Mouse (Mus musculus): Measurements from ENCODE around the gene Ucp3. TPM values are rescaled to one million over a fixed set of nuclear protein-coding genes. Genes with fewer than 3 reads are reported as not detected.
"Not testable (repeated sequence)": the region's sequence is repeated elsewhere in the genome, so short reads cannot be mapped to it uniquely, and the experiment has no call there.

Ucp3 gene
- total RNA-seq, 2 experiments from 2014 or later: 34.9 to 45.2 TPM

- DNase-seq: no peak
These were observed 1.4 kb upstream of the Ucp3 start for GRCm38 (mm10) chr7:100471407-100471797.

DNA sequence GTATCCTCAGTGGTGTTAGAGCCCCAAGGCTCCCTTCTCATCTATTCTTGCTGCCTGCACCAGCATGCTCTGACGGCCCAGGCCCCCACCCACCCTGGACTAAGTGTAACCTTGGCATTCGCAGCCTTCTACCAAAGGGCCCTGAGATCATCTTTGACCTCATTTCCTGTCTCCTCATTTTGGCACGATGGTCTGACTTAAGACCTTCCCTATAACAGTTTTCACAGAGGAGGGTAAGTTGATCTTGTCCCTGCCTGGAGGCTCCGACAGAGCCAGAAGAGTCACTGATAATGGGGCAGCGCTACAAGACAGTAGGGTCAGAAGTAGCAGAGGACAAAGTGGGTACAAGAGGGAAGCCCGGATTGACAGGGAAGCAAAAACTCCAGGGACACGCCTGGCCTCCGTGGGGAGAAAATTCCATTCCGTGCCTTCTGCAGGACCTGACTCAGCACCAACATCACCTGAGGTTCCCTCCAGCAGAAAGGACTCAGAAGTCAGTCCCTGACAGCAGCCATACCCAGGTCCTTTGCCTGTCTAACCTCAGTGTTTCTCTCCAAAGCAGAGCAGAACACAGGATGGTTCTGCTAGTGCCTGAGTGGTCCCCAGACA, 1.2 kb downstream of the Ucp3 start:
- peak; percentile 49 for DNase-seq

GRCm38 (mm10) chr7:100474680-100475079, 1.9 kb downstream of the Ucp3 start:
- DNase-seq: peak; percentile 81

DNA sequence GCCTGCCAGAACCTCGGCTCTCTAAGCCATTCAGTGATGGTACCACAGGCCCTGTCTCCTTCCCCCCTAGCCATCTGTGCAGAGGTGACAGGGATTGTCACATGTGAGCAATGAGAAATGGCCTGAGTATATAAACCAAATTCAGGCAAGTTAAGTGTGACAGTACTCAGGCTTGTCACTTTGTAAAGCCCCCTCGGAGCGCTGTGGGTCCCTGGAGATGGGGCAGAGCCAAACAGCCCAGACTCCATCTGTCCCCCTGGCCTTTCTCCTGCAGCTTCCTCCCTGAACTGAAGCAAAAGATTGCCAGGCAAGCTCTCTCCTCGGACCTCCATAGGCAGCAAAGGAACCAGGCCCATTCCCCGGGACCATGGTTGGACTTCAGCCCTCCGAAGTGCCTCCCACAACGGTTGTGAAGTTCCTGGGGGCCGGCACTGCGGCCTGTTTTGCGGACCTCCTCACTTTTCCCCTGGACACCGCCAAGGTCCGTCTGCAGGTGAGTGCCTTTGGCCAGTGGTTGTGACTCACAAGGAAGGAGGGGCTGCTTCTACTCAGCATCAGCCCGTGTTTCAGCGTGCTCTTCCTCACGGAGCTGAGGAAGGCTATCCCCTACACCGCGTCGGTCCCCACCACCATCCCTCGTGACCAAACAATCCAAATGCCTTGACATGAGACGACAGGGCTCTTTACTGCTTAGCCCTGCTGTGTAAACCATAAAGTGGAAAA, 6.5 kb downstream of the Ucp3 start:
- no peak for DNase-seq

- DNase-seq: no peak
These were observed 7.0 kb downstream of the Ucp3 start for GRCm38 (mm10) chr7:100479823-100480164.

DNA sequence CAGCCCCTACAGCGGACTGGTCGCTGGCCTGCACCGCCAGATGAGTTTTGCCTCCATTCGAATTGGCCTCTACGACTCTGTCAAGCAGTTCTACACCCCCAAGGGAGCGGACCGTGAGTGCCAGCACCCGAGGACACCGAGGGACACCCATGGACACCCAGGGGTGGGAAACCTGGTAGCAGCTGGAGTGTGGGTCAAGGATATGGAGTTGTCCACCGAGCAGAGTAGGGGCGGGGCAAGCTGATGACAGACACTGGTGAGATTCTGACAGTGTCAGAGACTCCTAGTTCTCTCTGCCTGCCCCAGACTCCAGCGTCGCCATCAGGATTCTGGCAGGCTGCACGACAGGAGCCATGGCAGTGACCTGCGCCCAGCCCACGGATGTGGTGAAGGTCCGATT, 7.4 kb downstream of the Ucp3 start:
- DNase-seq: no peak

DNA sequence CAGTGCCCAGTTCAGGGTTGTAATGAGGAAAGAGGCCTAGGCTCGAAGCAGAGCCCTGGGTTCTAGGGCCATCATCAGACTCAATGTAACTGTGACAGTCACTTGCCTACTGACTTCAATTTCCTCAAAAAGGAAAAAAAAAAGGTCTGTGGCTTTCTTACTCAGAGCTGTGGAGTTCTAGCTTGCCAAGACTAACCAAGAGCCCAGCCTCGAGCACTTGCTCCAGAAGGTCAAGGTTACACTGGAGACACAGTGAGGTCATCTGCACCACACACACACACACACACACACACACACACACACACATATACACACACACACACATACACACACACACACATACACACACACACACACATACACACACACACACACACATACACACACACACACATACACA, 9.3 kb downstream of the Ucp3 start:
- not testable (repeated sequence) for DNase-seq

DNA sequence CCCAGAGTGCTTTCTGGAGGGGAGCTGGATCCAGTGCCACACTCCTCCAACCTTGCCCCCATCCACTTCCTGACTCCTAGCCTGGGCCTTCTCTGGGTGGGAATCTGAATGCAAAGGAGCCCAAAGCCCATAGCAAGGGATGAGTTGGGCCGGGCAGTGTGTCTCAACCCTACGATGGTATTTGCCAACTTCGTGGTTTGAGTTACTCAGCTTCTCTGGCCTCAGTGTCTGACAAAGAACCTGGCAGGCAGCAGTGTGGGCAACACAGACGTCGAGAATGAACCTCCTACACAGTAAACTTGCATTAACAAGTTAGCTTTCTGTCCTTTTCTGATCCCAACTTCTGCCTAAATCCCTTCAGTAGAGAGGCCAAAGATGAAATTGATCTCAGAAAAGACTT, 11.7 kb downstream of the Ucp3 start:
- no peak for DNase-seq

GRCm38 (mm10) chr7:100487301-100487700, 14.5 kb downstream of the Ucp3 start:
- no peak for DNase-seq

- peak; percentile 63 for DNase-seq
These were observed 15.8 kb downstream of the Ucp3 start for GRCm38 (mm10) chr7:100488474-100489048.

DNA sequence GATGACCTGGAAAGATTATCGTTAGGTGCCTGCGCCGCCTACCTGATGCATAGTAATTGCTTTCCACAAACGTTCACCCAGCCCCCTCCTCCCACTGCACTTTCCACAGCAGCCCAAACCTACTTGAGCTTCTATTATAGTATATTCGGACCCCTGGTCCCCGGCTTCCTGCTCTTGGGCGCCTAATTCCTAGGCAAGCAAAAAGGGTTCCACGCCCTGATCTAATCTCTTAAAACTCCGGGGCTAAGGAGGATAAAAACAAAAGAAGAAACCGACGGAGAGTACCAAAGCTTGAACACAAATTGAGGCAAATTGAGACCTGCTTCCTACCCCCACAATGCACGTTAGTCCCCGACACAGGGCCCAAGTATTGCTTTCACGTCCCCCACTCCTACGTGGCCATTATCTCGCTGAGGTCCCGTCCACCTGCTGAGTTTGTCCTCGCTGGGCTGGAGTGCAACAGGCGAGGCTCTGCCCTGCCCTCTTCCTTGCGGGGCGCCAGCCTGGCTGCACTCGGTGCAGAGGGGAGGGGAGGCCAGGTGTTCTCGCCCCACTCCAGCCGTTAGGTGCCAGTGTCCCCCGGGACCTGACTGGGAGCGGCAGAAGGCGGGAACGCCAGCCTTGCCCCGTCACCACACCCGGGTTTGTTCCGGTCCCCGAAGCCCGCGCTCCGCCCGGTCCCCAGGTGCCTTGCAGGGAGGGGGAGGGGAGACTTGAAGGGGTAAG, 19.8 kb downstream of the Ucp3 start:
- DNase-seq: no peak

DNA sequence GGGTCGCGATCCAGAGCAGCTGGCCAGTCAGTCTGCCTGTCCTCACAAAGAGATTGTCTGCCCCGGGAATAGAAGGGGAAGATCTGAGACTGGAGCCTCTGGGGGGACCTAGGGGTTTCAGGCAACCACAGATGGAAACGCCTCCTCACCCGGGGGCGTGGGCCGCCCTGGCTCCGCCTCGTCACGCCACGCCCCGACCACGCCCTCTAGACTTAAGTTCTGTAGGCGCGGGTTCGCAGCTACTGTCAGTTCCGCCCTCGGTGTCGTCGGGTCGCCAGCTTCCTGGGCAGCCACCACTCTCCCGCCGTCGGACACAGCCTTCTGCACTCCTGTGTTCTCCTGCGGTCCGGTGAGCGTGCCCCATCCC, 20.3 kb downstream of the Ucp3 start, which contains the start of gene Ucp2:
Ucp2 (plus strand) TSS at position 221 of the 367 bp plus-strand sequence.
- DNase-seq: peak; percentile 92

GRCm38 (mm10) chr7:100493484-100494414, 21.0 kb downstream of the Ucp3 start:
- peak; percentile 57 for DNase-seq

DNA sequence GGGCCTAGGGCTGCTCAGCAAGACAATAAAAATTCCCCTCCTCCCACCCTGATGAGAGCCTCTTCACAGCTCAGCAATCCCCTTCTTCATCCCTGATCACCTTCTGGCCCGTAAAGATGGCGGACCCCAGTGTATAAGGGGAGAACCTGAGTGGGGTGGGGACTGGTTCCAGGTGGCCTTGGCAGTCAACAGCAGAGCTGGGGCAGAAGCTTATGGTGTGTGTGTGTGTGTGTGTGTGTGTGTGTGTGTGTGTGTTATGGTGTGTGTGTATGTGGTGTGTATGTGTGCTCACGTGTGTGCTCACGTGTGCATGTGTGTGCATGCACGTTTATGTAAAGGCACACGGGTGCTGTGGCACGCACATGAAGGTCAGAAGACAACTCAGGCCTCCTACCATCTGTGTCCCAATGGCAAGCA, 21.6 kb downstream of the Ucp3 start:
- no peak for DNase-seq

- DNase-seq: no peak
These were observed 22.3 kb downstream of the Ucp3 start for GRCm38 (mm10) chr7:100495042-100495441.

- peak; percentile 82 for DNase-seq
These were observed 22.9 kb downstream of the Ucp3 start for GRCm38 (mm10) chr7:100495581-100496251.

- DNase-seq: no peak
These were observed 23.6 kb downstream of the Ucp3 start for GRCm38 (mm10) chr7:100496371-100496770.

DNA sequence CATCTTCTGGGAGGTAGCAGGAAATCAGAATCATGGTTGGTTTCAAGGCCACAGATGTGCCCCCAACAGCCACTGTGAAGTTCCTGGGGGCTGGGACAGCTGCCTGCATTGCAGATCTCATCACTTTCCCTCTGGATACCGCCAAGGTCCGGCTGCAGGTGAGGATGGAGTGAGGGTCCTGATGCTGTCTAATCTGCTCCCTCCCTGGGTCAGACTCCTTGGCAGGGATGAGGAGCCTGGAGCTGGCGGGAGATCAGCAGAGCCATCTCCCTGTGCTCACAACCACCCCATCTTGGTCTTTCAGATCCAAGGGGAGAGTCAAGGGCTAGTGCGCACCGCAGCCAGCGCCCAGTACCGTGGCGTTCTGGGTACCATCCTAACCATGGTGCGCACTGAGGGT, 24.0 kb downstream of the Ucp3 start:
- no peak for DNase-seq

DNA sequence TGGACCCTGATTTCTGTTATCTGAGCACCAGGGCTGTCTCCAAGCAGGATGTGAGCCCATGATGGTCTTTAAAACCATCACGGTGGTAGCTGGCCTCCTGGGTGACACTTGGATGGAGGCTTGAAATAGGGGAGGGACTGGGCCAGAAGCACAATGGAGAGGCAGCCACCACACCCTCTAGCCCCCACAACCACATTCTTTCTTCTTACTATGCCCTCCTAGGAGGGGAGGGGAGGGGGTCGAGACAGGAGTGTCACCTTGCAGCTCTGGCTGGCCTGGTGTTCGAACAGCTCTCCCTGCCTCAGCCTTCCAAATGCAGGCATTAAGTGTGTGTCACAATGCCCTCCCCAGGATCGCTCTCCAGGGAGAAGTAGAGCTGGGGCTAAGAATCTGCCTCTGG, 24.6 kb downstream of the Ucp3 start:
- no peak for DNase-seq

GRCm38 (mm10) chr7:100497982-100498381, 25.2 kb downstream of the Ucp3 start:
- no peak for DNase-seq

DNA sequence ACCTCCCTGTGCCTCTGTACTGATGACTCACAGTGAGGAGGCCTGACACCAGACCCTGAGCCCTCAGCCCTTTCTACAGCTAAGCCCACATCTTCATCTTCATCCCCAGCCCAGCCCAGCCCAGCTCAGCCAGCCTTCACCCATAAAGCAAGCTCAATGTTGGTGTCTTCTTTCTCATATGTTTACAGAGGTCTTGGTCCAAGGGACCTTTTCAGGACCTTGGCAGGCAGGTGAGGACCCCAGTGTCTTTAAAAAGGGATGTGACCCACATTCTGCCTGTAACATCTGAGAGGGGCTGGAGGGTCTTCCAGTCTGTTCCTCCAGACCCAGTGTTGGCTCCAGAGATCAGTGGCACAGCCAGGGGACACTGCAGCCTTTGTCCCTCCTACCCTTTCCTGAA, 26.7 kb downstream of the Ucp3 start:
- DNase-seq: no peak

Measured in adrenal gland, postnatal 10 days (tissue).